Mouse (Mus musculus) lung, adult 2 months (tissue): ENCODE data around the gene Ostf1.

Experiments
- CTCF ChIP-seq: fragments of 200-500 bp; IDR thresholded peaks from 2 replicates; pipeline ENCODE4 v1.5.1; 2011; ENCODE audit warnings: mild to moderate bottlenecking, low read length, control low read depth; ENCODE audit not compliant: insufficient read depth
- POLR2A ChIP-seq: fragments of 200-500 bp; IDR thresholded peaks from 2 replicates; pipeline ENCODE4 v1.6.1; 2011; ENCODE audit warnings: low read depth, mild to moderate bottlenecking, control low read depth, low read length, borderline replicate concordance; ENCODE audit errors: extremely low read depth

- TF ChIP-seq CTCF (no peak), POLR2A (no peak)
Observed at GRCm38 (mm10) chr19:18619060-18619459, 12.6 kb downstream of the Ostf1 start.
